ENCODE assay signal across 12 mouse cellular contexts in the genomic region with DNA sequence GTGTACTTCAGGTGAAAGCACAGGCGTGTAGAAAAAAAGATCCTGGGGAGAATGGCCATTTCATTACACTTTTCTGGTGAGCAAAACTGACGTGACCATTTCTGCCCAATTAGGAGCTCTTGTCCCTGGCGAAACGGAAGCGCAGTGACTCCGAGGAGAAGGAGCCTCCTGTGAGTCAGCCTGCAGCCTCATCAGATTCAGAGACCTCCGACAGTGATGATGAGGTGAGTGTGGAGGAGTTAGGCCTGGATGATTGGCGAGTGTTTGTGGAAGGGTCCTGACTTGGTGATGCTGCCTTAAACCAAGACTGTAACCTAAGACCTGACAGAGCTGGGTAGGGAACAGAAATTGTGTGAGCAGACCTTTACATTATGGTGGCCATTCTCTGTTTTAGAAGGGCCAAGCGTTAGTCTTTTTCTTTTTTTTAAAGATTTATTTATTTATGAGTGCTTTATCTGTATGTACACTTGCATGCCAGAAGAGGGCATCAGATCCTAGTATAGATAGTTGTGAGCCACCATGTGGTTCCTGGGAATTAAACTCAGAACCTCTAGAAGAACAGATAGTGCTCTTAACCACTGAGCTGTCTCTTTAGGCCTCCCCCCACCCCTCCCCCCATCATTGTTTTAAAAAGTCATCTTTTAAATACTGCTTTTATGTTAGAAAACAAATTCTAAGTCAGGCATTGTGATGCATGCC.
A peak's percentile ranks its signal among the peaks of the same experiment; 100 is the strongest.
DNase-seq lines count a peak whose midpoint lies in the region.
"Had no signal": no experiment of that assay in that cellular context is flagged by ENCODE, and none has a peak within 500 bp of the region (broad histone marks: within the 10 kb centered on the region; RNA-seq: fewer than 3 reads in every experiment).

No protein-coding gene starts in this region.

- peak; percentile 19 for DNase-seq in kidney, adult 9 months
- no peak for DNase-seq in kidney, adult 11 months
- DNase-seq in 416B (ENCODE audit: low read depth): peak; percentile 71
- peak; percentile 24 for DNase-seq in CD4-positive helper T cell, adult 2 months (ENCODE audit: low read depth, low spot score)
- peak; percentile 75 for DNase-seq in lung, postnatal 10 days
- DNase-seq in right cerebral cortex, postnatal 10 days (ENCODE audit: low spot score in 2 of 2): no peak
- no peak for DNase-seq in cerebellum, adult 18-20 months
- DNase-seq: cerebellum, adult 9-11 months; heart, adult 18-20 months; kidney, postnatal 10 days; liver, embryonic 13.5 days; thymus, postnatal 4 days had no signal

Comparison
In these comparisons a context has a peak if more than half of its experiments do, and no peak if none do; other contexts are left out.
1. DNase-seq: peak in kidney, adult 9 months (single experiment), 416B (single experiment), CD4-positive helper T cell, adult 2 months (single experiment) and lung, postnatal 10 days (single experiment); none in kidney, adult 11 months (single experiment), right cerebral cortex, postnatal 10 days (0 of 2) and cerebellum, adult 18-20 months (0 of 2).